ENCODE assay signal across 18 mouse cellular contexts in genomic region chr11:79218936-79219626, GRCm38 (mm10). TPM values are rescaled to one million over a fixed set of nuclear protein-coding genes. Genes with fewer than 3 reads are reported as not detected.
DNase-seq lines count a peak whose midpoint lies in the region; ATAC-seq lines count a peak whose summit lies in the region.
"Had no signal": no experiment of that assay in that cellular context is flagged by ENCODE, and none has a peak within 500 bp of the region (broad histone marks: within the 10 kb centered on the region; RNA-seq: fewer than 3 reads in every experiment).

No protein-coding gene starts in this region.

- H3K27me3 ChIP-seq in heart, embryonic 13.5 days (replicated peaks): no peaks in the 10 kb centered on the region
- no peaks in the 10 kb centered on the region for H3K27me3 ChIP-seq in kidney, embryonic 16.5 days (ENCODE audit: insufficient read depth, low read length)
- no peaks in the 10 kb centered on the region for H3K27me3 ChIP-seq in midbrain, embryonic 10.5 days (ENCODE audit: low read depth, poor library complexity, severe bottlenecking)
- H3K27me3 ChIP-seq: embryonic facial prominence, embryonic 12.5 days; forebrain, embryonic 15.5 days; limb, embryonic 15.5 days; liver, embryonic 15.5 days; midbrain, embryonic 12.5 days; Patski had no signal

- H3K4me2 ChIP-seq in heart, embryonic 13.5 days: no peak overlapping the region
- no peak overlapping the region for H3K4me2 ChIP-seq in kidney, embryonic 16.5 days (replicated peaks; ENCODE audit: low read depth, low read length)
- H3K4me2 ChIP-seq: embryonic facial prominence, embryonic 12.5 days; forebrain, embryonic 15.5 days; limb, embryonic 15.5 days; liver, embryonic 15.5 days; midbrain, embryonic 12.5 days had no signal

- peaks cover 23% of the 10 kb centered on the region for H3K4me1 ChIP-seq in heart, embryonic 13.5 days
- peaks cover 12% of the 10 kb centered on the region; the same call in 1 of the 2 replicates for H3K4me1 ChIP-seq in kidney, embryonic 16.5 days (ENCODE audit: insufficient read depth, low read length)
- H3K4me1 ChIP-seq in midbrain, embryonic 10.5 days: peaks cover 2% of the 10 kb centered on the region
- H3K4me1 ChIP-seq: embryonic facial prominence, embryonic 12.5 days; forebrain, embryonic 15.5 days; midbrain, embryonic 12.5 days had no signal

- 57% methylated on average over 8 of the region's 8 CpGs for WGBS in heart, embryonic 13.5 days
- 50% methylated on average over 8 of the region's 8 CpGs for WGBS in kidney, embryonic 16.5 days
- WGBS in midbrain, embryonic 10.5 days: 84% methylated on average over 8 of the region's 8 CpGs

- no peaks in the 10 kb centered on the region for H3K9me3 ChIP-seq in heart, embryonic 13.5 days
- no peaks in the 10 kb centered on the region; the same call in 1 of the 2 replicates for H3K9me3 ChIP-seq in kidney, embryonic 16.5 days (ENCODE audit: low read length)
- H3K9me3 ChIP-seq in midbrain, embryonic 10.5 days (replicated peaks): no peaks in the 10 kb centered on the region
- H3K9me3 ChIP-seq: embryonic facial prominence, embryonic 12.5 days; forebrain, embryonic 15.5 days; hindbrain, embryonic 10.5 days; limb, embryonic 15.5 days; liver, embryonic 15.5 days; midbrain, embryonic 12.5 days had no signal

- no peak for ATAC-seq in heart, embryonic 13.5 days (ENCODE audit: extremely low read depth, insufficient number of reproducible peaks, low FRiP score, low TSS enrichment)
- ATAC-seq in kidney, embryonic 16.5 days (ENCODE audit: low FRiP score, low TSS enrichment): no peak
- ATAC-seq: forebrain, embryonic 15.5 days; Patski had no signal

- peak overlapping the region; percentile 42; the same call in 1 of the 2 replicates for H3K27ac ChIP-seq in heart, embryonic 13.5 days (replicated peaks)
- H3K27ac ChIP-seq in kidney, embryonic 16.5 days (ENCODE audit: low read length): peak overlapping the region; percentile 62
- no peak overlapping the region for H3K27ac ChIP-seq in midbrain, embryonic 10.5 days (replicated peaks)
- H3K27ac ChIP-seq: embryonic facial prominence, embryonic 12.5 days; forebrain, embryonic 15.5 days; hindbrain, embryonic 10.5 days; limb, embryonic 15.5 days; liver, embryonic 15.5 days; midbrain, embryonic 12.5 days had no signal

- no peak for DNase-seq in heart, adult 18-20 months
- no peak for DNase-seq in kidney, adult 11 months
- peak; percentile 45 for DNase-seq in NIH3T3 (ENCODE audit: low read depth)
- peak; percentile 36 for DNase-seq in kidney, postnatal 14 days
- DNase-seq in midbrain, embryonic 10.5 days (ENCODE audit: low spot score): no peak
- DNase-seq: adrenal gland, postnatal 10 days; cerebellum, adult 9-11 months; retina, postnatal 1 day; thymus, postnatal 36 days had no signal

- no peaks in the 10 kb centered on the region for H3K36me3 ChIP-seq in heart, embryonic 13.5 days
- H3K36me3 ChIP-seq in kidney, embryonic 16.5 days (ENCODE audit: insufficient read depth, low read length): no peaks in the 10 kb centered on the region
- H3K36me3 ChIP-seq in midbrain, embryonic 10.5 days: no peaks in the 10 kb centered on the region
- H3K36me3 ChIP-seq: embryonic facial prominence, embryonic 12.5 days; forebrain, embryonic 15.5 days; hindbrain, embryonic 10.5 days; limb, embryonic 15.5 days; liver, embryonic 15.5 days; midbrain, embryonic 12.5 days had no signal

- H3K9ac ChIP-seq in heart, embryonic 13.5 days: no peak overlapping the region
- H3K9ac ChIP-seq in kidney, embryonic 16.5 days (replicated peaks; ENCODE audit: low read length): no peak overlapping the region
- H3K9ac ChIP-seq: embryonic facial prominence, embryonic 12.5 days; forebrain, embryonic 15.5 days; limb, embryonic 15.5 days; liver, embryonic 15.5 days; midbrain, embryonic 12.5 days had no signal

- no peak overlapping the region for H3K4me3 ChIP-seq in heart, embryonic 13.5 days
- no peak overlapping the region for H3K4me3 ChIP-seq in kidney, embryonic 16.5 days (ENCODE audit: low read length)
- H3K4me3 ChIP-seq in midbrain, embryonic 10.5 days: no peak overlapping the region
- H3K4me3 ChIP-seq: embryonic facial prominence, embryonic 12.5 days; forebrain, embryonic 15.5 days; hindbrain, embryonic 10.5 days; limb, embryonic 15.5 days; liver, embryonic 15.5 days; midbrain, embryonic 12.5 days had no signal

RNA-seq across cellular contexts. Expression of gene Wsb1, which starts 35.4 kb away (rescaled TPM):
- polyA plus RNA-seq in heart, embryonic 13.5 days (2015; fragmentation: Nextera tagmentation; extraction: Ambion mirVana): 145 and 149 TPM in 2 replicates
- total RNA-seq in heart, adult 18-20 months (2021): 10 to 100 TPM; 12.6 to 13.8 TPM
- polyA plus RNA-seq in kidney, embryonic 16.5 days (2015; fragmentation: Nextera tagmentation; extraction: Ambion mirVana): 366 and 377 TPM in 2 replicates
- polyA plus RNA-seq in midbrain, embryonic 10.5 days (2016; fragmentation: Nextera tagmentation; extraction: Ambion mirVana): 253 and 339 TPM in 2 replicates

Comparison
In these comparisons a context has a peak if more than half of its experiments do, and no peak if none do; other contexts are left out.
1. DNase-seq: peak in NIH3T3 (single experiment) and kidney, postnatal 14 days (single experiment); none in heart, adult 18-20 months (0 of 2), kidney, adult 11 months (single experiment) and midbrain, embryonic 10.5 days (single experiment).